Mouse (Mus musculus) brain, embryonic 14.5 days (tissue): ENCODE measurements around the gene Grip1. TPM values are rescaled to one million over a fixed set of nuclear protein-coding genes. Genes with fewer than 3 reads are reported as not detected.
"Not testable (repeated sequence)": the region's sequence is repeated elsewhere in the genome, so short reads cannot be mapped to it uniquely, and the experiment has no call there.

ENCODE experiments used
- DNase-seq: peaks from one replicate; pipeline ENCODE4 v3.0.0-alpha.2; 2011; ENCODE audit warnings: low read depth
- CTCF ChIP-seq: fragments of 200-500 bp; IDR thresholded peaks from 2 replicates; pipeline ENCODE4 v1.5.1; 2012; ENCODE audit warnings: inconsistent platforms, mild to moderate bottlenecking, moderate library complexity, borderline replicate concordance; ENCODE audit not compliant: insufficient read depth, insufficient read length; ENCODE audit errors: extremely low read depth
- POLR2A ChIP-seq: fragments of 200-500 bp; IDR thresholded peaks from 2 replicates; pipeline ENCODE4 v1.6.1; 2012; ENCODE audit warnings: mild to moderate bottlenecking, inconsistent platforms, borderline replicate concordance; ENCODE audit not compliant: poor library complexity, insufficient read depth, insufficient read length, severe bottlenecking; ENCODE audit errors: extremely low read depth
- polyA plus RNA-seq: library from polyadenylated mRNA; depleted of rRNA; stranded (reverse); fragments of >200 nt; gene quantifications from 2 replicates; pipeline ENCODE4 v1.2.3, GENCODE M21; 2012

Gene Grip1
- polyA plus RNA-seq, 1 experiment = 20.2 TPM

DNA sequence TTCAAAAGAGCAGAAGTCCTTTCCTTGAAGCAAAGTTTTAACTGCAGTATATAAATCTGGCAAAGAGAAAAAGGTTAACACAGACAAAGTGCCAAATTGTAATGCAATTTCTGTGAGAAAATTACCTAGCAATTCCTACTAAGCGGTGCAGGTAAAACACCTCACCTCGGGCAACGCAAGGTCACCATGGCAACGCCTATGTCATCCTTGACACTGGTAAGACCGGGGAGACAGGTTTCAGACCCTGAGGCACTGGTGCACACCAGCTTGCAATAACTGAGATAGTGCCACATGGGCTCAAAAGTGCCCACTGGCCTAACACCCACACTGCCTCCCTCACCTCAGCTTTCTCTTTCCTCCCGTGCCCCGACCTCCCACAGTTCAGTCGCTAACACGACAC is 641.5 kb downstream of the Grip1 start:
- DNase-seq = no peak
- TF ChIP-seq CTCF = no peak
- no peak for TF ChIP-seq POLR2A

- DNase-seq = no peak
- TF ChIP-seq POLR2A (no peak), CTCF (no peak)
Measured at GRCm38 (mm10) chr10:120095716-120096115, 642.1 kb downstream of the Grip1 start.

- DNase-seq = no peak
- TF ChIP-seq CTCF (no peak), POLR2A (no peak)
Measured at GRCm38 (mm10) chr10:120097564-120097963, 643.9 kb downstream of the Grip1 start.

GRCm38 (mm10) chr10:120100806-120101205 is 647.2 kb downstream of the Grip1 start:
- TF ChIP-seq POLR2A (no peak), CTCF (no peak)
- DNase-seq = no peak

- no peak for TF ChIP-seq POLR2A
- TF ChIP-seq CTCF = no peak
- no peak for DNase-seq
Measured at GRCm38 (mm10) chr10:120111691-120112319, 658.2 kb downstream of the Grip1 start.

- TF ChIP-seq POLR2A (no peak), CTCF (no peak)
- peak; percentile 97 for DNase-seq
Measured at GRCm38 (mm10) chr10:120112507-120113396, 659.1 kb downstream of the Grip1 start, which contains the start of gene Helb. Helb (minus strand) TSS chr10:120112987.

DNA sequence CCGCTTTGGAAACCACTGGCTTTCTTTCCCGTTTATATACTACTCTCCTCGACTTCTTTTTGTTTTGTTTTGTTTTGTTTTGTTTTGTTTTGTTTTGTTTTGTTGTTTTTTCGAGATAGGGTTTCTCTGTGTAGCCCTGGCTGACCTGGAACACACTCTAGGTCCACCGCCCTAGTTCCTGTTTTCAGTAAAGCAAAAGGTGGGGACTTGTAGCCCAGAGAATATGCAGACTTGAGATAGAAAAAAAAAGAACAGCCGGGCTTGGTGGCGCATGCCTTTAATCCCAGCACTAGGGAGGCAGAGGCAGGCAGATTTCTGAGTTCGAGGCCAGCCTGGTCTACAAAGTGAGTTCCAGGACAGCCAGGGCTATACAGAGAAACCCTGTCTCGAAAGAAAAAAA is 659.9 kb downstream of the Grip1 start:
- not testable (repeated sequence) for DNase-seq

DNA sequence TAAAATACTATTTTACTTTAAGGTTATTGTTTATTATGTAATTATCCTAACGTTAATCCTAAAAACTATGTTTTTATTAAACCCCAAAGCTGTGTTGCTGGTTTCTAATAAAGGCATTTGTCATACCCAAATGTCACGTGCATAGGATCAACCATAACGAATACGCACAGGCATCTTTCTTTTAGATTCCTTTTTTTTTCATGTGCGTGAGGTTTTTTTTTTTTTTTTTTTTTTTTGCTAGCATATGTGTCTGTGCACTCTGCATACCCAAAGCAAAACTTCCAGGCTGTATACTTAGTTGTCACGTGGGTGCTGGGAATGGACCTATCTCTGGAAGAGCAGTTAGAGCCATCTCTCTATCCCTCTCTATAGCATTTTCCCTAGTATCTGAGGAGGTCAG is 660.4 kb downstream of the Grip1 start:
- DNase-seq = no peak

GRCm38 (mm10) chr10:120114493-120114892 is 660.9 kb downstream of the Grip1 start:
- DNase-seq = no peak
- TF ChIP-seq POLR2A (no peak), CTCF (no peak)

More for the DNA sequence above, 660.4 kb downstream of the Grip1 start:
- TF ChIP-seq CTCF (no peak), POLR2A (no peak)

DNA sequence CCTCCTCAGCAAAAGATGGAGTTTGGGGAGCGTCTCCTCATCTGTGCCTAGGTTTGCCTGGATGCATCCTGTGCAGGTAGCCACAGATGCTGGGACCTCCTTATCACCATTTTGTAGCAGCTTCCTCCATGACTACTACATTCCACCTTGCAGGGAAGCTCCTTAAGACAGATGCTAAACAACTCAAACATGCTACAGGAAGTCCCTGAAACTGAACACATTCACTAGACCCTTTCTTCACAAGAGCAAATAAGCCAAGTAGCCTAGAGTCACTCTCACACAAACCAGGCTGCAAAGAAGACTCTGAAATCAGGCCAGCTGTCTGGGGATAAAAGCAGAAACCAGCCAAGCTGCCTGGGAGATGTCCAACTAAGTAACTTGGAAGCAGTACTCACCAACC is 661.6 kb downstream of the Grip1 start:
- no peak for DNase-seq
- TF ChIP-seq CTCF (no peak), POLR2A (no peak)

DNA sequence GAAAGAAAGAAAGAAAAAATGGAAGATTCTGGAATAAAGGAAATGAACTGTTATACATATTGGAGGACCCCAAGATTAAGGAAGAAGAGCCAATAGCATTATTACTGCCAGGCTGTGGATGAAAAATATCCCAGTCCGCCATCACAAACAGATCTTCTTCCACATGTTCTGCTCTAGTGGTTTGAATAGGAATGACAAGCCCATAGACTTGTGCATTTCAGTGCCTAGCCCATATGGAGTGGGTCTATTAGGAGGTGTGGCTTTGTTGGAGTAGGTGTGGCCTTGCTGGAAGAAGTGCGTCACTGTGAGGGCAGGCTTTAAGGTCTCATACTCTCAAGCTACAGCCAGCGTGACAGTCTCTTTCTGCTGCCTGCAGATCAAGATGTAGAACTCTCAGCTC is 670.1 kb downstream of the Grip1 start:
- no peak for TF ChIP-seq CTCF
- DNase-seq = no peak
